Mouse (Mus musculus): Measurements from ENCODE around the gene 4931429L15Rik.

Gene 4931429L15Rik

GRCm38 (mm10) chr9:46257546-46257945 is 62.2 kb downstream of the 4931429L15Rik start:
- DNase-seq (ENCODE audit: low read depth), result no peak

GRCm38 (mm10) chr9:46256658-46257385 is 63.0 kb downstream of the 4931429L15Rik start:
- DNase-seq (ENCODE audit: low read depth), result no peak

GRCm38 (mm10) chr9:46256177-46256576 is 63.6 kb downstream of the 4931429L15Rik start:
- no peak for DNase-seq (ENCODE audit: low read depth)
